Mouse (Mus musculus): ENCODE data around the gene Pik3r1. TPM values are rescaled to one million over a fixed set of nuclear protein-coding genes. Genes with fewer than 3 reads are reported as not detected.

The Pik3r1 gene
- polyA plus RNA-seq, 1 experiment from 2014 or later: 14.4 TPM

GRCm38 (mm10) chr13:101678036-101678435 lies 90.0 kb downstream of the Pik3r1 start:
- no peak for DNase-seq (ENCODE audit: low spot score)
- WGBS: 89% methylated on average over 4 of the region's 4 CpGs
- H3K36me3 ChIP-seq: peaks cover 4% of the 10 kb centered on the region; the same call in 1 of the 2 replicates
- H3K27ac ChIP-seq: no peak overlapping the region
- H3K27me3 ChIP-seq (ENCODE audit: insufficient read depth, poor library complexity, severe bottlenecking): no peaks in the 10 kb centered on the region
- H3K4me1 ChIP-seq: no peaks in the 10 kb centered on the region
- no peak overlapping the region for H3K4me3 ChIP-seq
- H3K9me3 ChIP-seq: no peaks in the 10 kb centered on the region

GRCm38 (mm10) chr13:101673876-101674275 lies 94.1 kb downstream of the Pik3r1 start:
- WGBS: 62% methylated on average over 3 of the region's 3 CpGs
- Histone ChIP-seq H3K4me1 (no peaks in the 10 kb centered on the region), H3K4me3 (no peak overlapping the region), H3K27me3 (ENCODE audit: insufficient read depth, poor library complexity, severe bottlenecking) (no peaks in the 10 kb centered on the region), H3K36me3 (no peaks in the 10 kb centered on the region), H3K9me3 (no peaks in the 10 kb centered on the region), H3K27ac (no peak overlapping the region)
- DNase-seq (ENCODE audit: low spot score): no peak

- no peak for DNase-seq (ENCODE audit: low spot score)
- 45% methylated on average over 3 of the region's 3 CpGs for WGBS
- no peaks in the 10 kb centered on the region for H3K4me1 ChIP-seq
These were observed 99.2 kb downstream of the Pik3r1 start for GRCm38 (mm10) chr13:101668859-101669258.

GRCm38 (mm10) chr13:101664010-101664409 lies 104.0 kb downstream of the Pik3r1 start:
- no peak for DNase-seq (ENCODE audit: low spot score)
- Histone ChIP-seq H3K4me1 (peaks cover 4% of the 10 kb centered on the region), H3K27ac (no peak overlapping the region), H3K4me3 (no peak overlapping the region), H3K36me3 (no peaks in the 10 kb centered on the region), H3K27me3 (ENCODE audit: insufficient read depth, poor library complexity, severe bottlenecking) (no peaks in the 10 kb centered on the region), H3K9me3 (no peaks in the 10 kb centered on the region)
- 68% methylated on average over 5 of the region's 5 CpGs for WGBS

More at GRCm38 (mm10) chr13:101668859-101669258, 99.2 kb downstream of the Pik3r1 start:
- Histone ChIP-seq H3K9me3 (no peaks in the 10 kb centered on the region), H3K27me3 (ENCODE audit: insufficient read depth, poor library complexity, severe bottlenecking) (no peaks in the 10 kb centered on the region), H3K27ac (no peak overlapping the region), H3K36me3 (no peaks in the 10 kb centered on the region), H3K4me3 (no peak overlapping the region)

GRCm38 (mm10) chr13:101662900-101663299 lies 105.1 kb downstream of the Pik3r1 start:
- 91% methylated on average over 1 of the region's 1 CpGs for WGBS
- H3K27me3 ChIP-seq (ENCODE audit: insufficient read depth, poor library complexity, severe bottlenecking): no peaks in the 10 kb centered on the region
- H3K36me3 ChIP-seq: no peaks in the 10 kb centered on the region
- H3K4me1 ChIP-seq: peaks cover 9% of the 10 kb centered on the region
- H3K4me3 ChIP-seq: no peak overlapping the region
- no peak overlapping the region for H3K27ac ChIP-seq
- no peaks in the 10 kb centered on the region for H3K9me3 ChIP-seq
- DNase-seq (ENCODE audit: low spot score): no peak

- Histone ChIP-seq H3K36me3 (no peaks in the 10 kb centered on the region), H3K27ac (no peak overlapping the region), H3K4me3 (no peak overlapping the region), H3K9me3 (no peaks in the 10 kb centered on the region), H3K4me1 (peaks cover 9% of the 10 kb centered on the region), H3K27me3 (ENCODE audit: insufficient read depth, poor library complexity, severe bottlenecking) (no peaks in the 10 kb centered on the region)
- 68% methylated on average over 6 of the region's 6 CpGs for WGBS
- DNase-seq (ENCODE audit: low spot score): no peak
These were observed 106.5 kb downstream of the Pik3r1 start for GRCm38 (mm10) chr13:101661567-101661966.

GRCm38 (mm10) chr13:101660187-101660586 lies 107.8 kb downstream of the Pik3r1 start:
- WGBS: 93% methylated on average over 2 of the region's 2 CpGs
- Histone ChIP-seq H3K9me3 (no peaks in the 10 kb centered on the region), H3K4me3 (no peak overlapping the region), H3K27me3 (ENCODE audit: insufficient read depth, poor library complexity, severe bottlenecking) (no peaks in the 10 kb centered on the region), H3K4me1 (peaks cover 9% of the 10 kb centered on the region), H3K27ac (no peak overlapping the region), H3K36me3 (no peaks in the 10 kb centered on the region)
- DNase-seq (ENCODE audit: low spot score): no peak

- no peaks in the 10 kb centered on the region for H3K4me1 ChIP-seq
- 87% methylated on average over 2 of the region's 2 CpGs for WGBS
These were observed 115.9 kb downstream of the Pik3r1 start for GRCm38 (mm10) chr13:101652131-101652530.

GRCm38 (mm10) chr13:101641632-101642031 lies 126.4 kb downstream of the Pik3r1 start:
- Histone ChIP-seq H3K27me3 (ENCODE audit: insufficient read depth, poor library complexity, severe bottlenecking) (no peaks in the 10 kb centered on the region), H3K4me1 (no peaks in the 10 kb centered on the region), H3K4me3 (no peak overlapping the region), H3K9me3 (no peaks in the 10 kb centered on the region), H3K36me3 (no peaks in the 10 kb centered on the region), H3K27ac (no peak overlapping the region)
- WGBS: 74% methylated on average over 2 of the region's 2 CpGs
- DNase-seq (ENCODE audit: low spot score): no peak

More at GRCm38 (mm10) chr13:101652131-101652530, 115.9 kb downstream of the Pik3r1 start:
- no peaks in the 10 kb centered on the region for H3K27me3 ChIP-seq (ENCODE audit: insufficient read depth, poor library complexity, severe bottlenecking)
- no peak overlapping the region for H3K4me3 ChIP-seq
- no peaks in the 10 kb centered on the region for H3K36me3 ChIP-seq
- DNase-seq (ENCODE audit: low spot score): no peak
- no peak overlapping the region for H3K27ac ChIP-seq
- H3K9me3 ChIP-seq: no peaks in the 10 kb centered on the region

GRCm38 (mm10) chr13:101635837-101636236 lies 132.2 kb downstream of the Pik3r1 start:
- Histone ChIP-seq H3K36me3 (no peaks in the 10 kb centered on the region), H3K9me3 (no peaks in the 10 kb centered on the region), H3K27ac (no peak overlapping the region), H3K4me3 (no peak overlapping the region), H3K4me1 (no peaks in the 10 kb centered on the region), H3K27me3 (ENCODE audit: insufficient read depth, poor library complexity, severe bottlenecking) (no peaks in the 10 kb centered on the region)
- no peak for DNase-seq (ENCODE audit: low spot score)
- 34% methylated on average over 1 of the region's 1 CpGs for WGBS

- Histone ChIP-seq H3K4me3 (no peak overlapping the region), H3K27me3 (ENCODE audit: insufficient read depth, poor library complexity, severe bottlenecking) (no peaks in the 10 kb centered on the region), H3K36me3 (no peaks in the 10 kb centered on the region), H3K27ac (no peak overlapping the region), H3K4me1 (no peaks in the 10 kb centered on the region), H3K9me3 (no peaks in the 10 kb centered on the region)
- no peak for DNase-seq (ENCODE audit: low spot score)
These were observed 133.6 kb downstream of the Pik3r1 start for GRCm38 (mm10) chr13:101634420-101634819.

- no peaks in the 10 kb centered on the region for H3K36me3 ChIP-seq
- no peaks in the 10 kb centered on the region for H3K27me3 ChIP-seq (ENCODE audit: insufficient read depth, poor library complexity, severe bottlenecking)
- H3K4me3 ChIP-seq: no peak overlapping the region
- H3K9me3 ChIP-seq: no peaks in the 10 kb centered on the region
- H3K4me1 ChIP-seq: no peaks in the 10 kb centered on the region
- H3K27ac ChIP-seq: no peak overlapping the region
- no peak for DNase-seq (ENCODE audit: low spot score)
These were observed 134.4 kb downstream of the Pik3r1 start for GRCm38 (mm10) chr13:101633620-101634019.

- H3K9me3 ChIP-seq: no peaks in the 10 kb centered on the region
These were observed 135.2 kb downstream of the Pik3r1 start for GRCm38 (mm10) chr13:101632771-101633170.

GRCm38 (mm10) chr13:101631561-101631960 lies 136.5 kb downstream of the Pik3r1 start:
- no peak for DNase-seq (ENCODE audit: low spot score)
- Histone ChIP-seq H3K4me3 (no peak overlapping the region), H3K9me3 (no peaks in the 10 kb centered on the region), H3K27ac (no peak overlapping the region), H3K4me1 (no peaks in the 10 kb centered on the region), H3K36me3 (no peaks in the 10 kb centered on the region), H3K27me3 (ENCODE audit: insufficient read depth, poor library complexity, severe bottlenecking) (no peaks in the 10 kb centered on the region)
- 85% methylated on average over 7 of the region's 7 CpGs for whole genome bisulfite sequencing

More at GRCm38 (mm10) chr13:101632771-101633170, 135.2 kb downstream of the Pik3r1 start:
- Histone ChIP-seq H3K27me3 (ENCODE audit: insufficient read depth, poor library complexity, severe bottlenecking) (no peaks in the 10 kb centered on the region), H3K4me1 (no peaks in the 10 kb centered on the region), H3K27ac (no peak overlapping the region), H3K36me3 (no peaks in the 10 kb centered on the region), H3K4me3 (no peak overlapping the region)
- 52% methylated on average over 4 of the region's 4 CpGs for WGBS
- no peak for DNase-seq (ENCODE audit: low spot score)
